Mouse (Mus musculus) liver, postnatal 0 days (tissue): ENCODE measurements at regions not wholly inside any gene's neighbourhood (a gene's known extent, or its start where the extent isn't known, plus 50 kb on each side); places are given as distances from the start of the nearest gene placed in this dataset.

ENCODE experiments used
- CTCF ChIP-seq: sonication (generic); IDR thresholded peaks from 2 replicates; pipeline ENCODE4 v1.5.1; 2016; ENCODE audit warnings: antibody characterized with exemption, low read depth
- EP300 ChIP-seq: IDR thresholded peaks from 2 replicates; pipeline ENCODE4 v1.6.1; 2016; ENCODE audit warnings: antibody characterized with exemption, low read depth, mild to moderate bottlenecking

DNA sequence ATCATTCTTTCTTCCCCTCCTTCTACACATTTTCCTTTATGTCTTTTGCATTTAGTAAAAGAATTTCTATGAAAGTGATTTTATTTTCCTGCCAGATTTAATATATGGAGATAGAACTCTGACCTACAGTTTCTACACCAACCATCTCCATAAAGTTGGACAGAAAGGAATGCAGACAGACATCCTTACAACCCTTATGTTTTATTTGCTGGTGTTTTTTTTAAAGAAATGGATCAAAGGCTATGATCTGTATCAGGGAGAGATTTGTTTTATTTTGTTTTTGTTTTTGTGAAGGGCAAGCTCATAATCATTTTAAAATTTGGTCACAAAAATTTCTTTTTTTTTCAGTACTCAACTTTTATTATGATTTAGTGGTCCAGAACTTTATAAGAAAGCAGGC, 391.2 kb upstream of the Ddx18 start:
- TF ChIP-seq CTCF (no peak), EP300 (no peak)
